Mouse (Mus musculus) layer of hippocampus, adult 8-10 months (tissue): ENCODE results near the gene Cdh10. TPM values are rescaled to one million over a fixed set of nuclear protein-coding genes. Genes with fewer than 3 reads are reported as not detected.

ENCODE experiments used
- DNase-seq, 2 experiments: peaks; one replicate each; pipeline ENCODE4 v3.0.0; 2022; ENCODE audit warnings: low spot score in 2 of 2
- total RNA-seq, 4 experiments: library from RNA; stranded (reverse); gene quantifications; 2 replicates each; pipeline ENCODE4 v1.2.4; 2022

The Cdh10 gene
- total RNA-seq, 4 experiments from 2014 or later = 35.5 to 37.8 (median 35.8) TPM

- DNase-seq = no peak
Observed at GRCm38 (mm10) chr15:18975041-18975440, 156.3 kb downstream of the Cdh10 start.

- no peak for DNase-seq
Observed at GRCm38 (mm10) chr15:18984891-18985290, 166.1 kb downstream of the Cdh10 start.

GRCm38 (mm10) chr15:18987671-18988070, 168.9 kb downstream of the Cdh10 start:
- DNase-seq = no peak

GRCm38 (mm10) chr15:18993512-18993911, 174.8 kb downstream of the Cdh10 start:
- DNase-seq = no peak

GRCm38 (mm10) chr15:18994294-18994693, 175.5 kb downstream of the Cdh10 start:
- no peak for DNase-seq

GRCm38 (mm10) chr15:19010829-19011228, 192.1 kb downstream of the Cdh10 start:
- no peak for DNase-seq

- no peak for DNase-seq
Observed at GRCm38 (mm10) chr15:19032983-19033382, 214.2 kb downstream of the Cdh10 start.

GRCm38 (mm10) chr15:19040077-19040476, 221.3 kb downstream of the Cdh10 start:
- DNase-seq = no peak
